Mouse (Mus musculus) gastrocnemius, adult 18-20 months (tissue): ENCODE results near the gene Plpp3. TPM values are rescaled to one million over a fixed set of nuclear protein-coding genes. Genes with fewer than 3 reads are reported as not detected.

Experiments
- total RNA-seq, 2 experiments: library from RNA; stranded (reverse); gene quantifications; 2 replicates each; pipeline ENCODE4 v1.2.3; 2021

Plpp3 gene
- total RNA-seq, 2 experiments from 2014 or later: 42.6 to 62.5 TPM

Other genes starting within 250 kb of the Plpp3 start
- under 1 TPM; 0.07 to 0.25 TPM for gene Fyb2, start 243.9 kb upstream of the Plpp3 start, total RNA-seq
- 100 to 1,000 TPM; 134 to 146 TPM for gene Prkaa2, start 47.5 kb upstream of the Plpp3 start, total RNA-seq